Comparison of ENCODE assay signal across 7 mouse cellular contexts in genomic region chr5:29736942-29737341, GRCm38 (mm10). TPM values are rescaled to one million over a fixed set of nuclear protein-coding genes. Genes with fewer than 3 reads are reported as not detected.
DNase-seq lines count a peak whose midpoint lies in the region; ATAC-seq and TF ChIP-seq lines count a peak whose summit lies in the region.

No protein-coding gene starts in this region.

- DNase-seq in testis, postnatal 10 days (ENCODE audit: low spot score): no peak
- no peak for DNase-seq in liver, embryonic 11.5 days (ENCODE audit: low spot score)
- DNase-seq in yolk sac, embryonic 10.5 days (ENCODE audit: low spot score): peak; percentile 14
- DNase-seq in gastrocnemius, postnatal 4 days (ENCODE audit: low spot score in 2 of 2): no peak
- no peak for DNase-seq in lung, postnatal 10 days

- peak overlapping the region; percentile 98 for H3K4me3 ChIP-seq in testis, adult 2 months (ENCODE audit: control insufficient read depth, low read depth, low read length)
- H3K4me3 ChIP-seq in embryonic fibroblast, embryonic 13.5 days (ENCODE audit: insufficient read depth, low read length): peak overlapping the region; percentile 65
- peak overlapping the region; percentile 95 for H3K4me3 ChIP-seq in liver, embryonic 11.5 days (ENCODE audit: low read depth, low read length)

- no peaks in the 10 kb centered on the region for H3K27me3 ChIP-seq in testis, adult 2 months (ENCODE audit: control insufficient read depth, insufficient read depth, low read length)
- H3K27me3 ChIP-seq in liver, embryonic 11.5 days (replicated peaks; ENCODE audit: control insufficient read depth, insufficient read depth, low read length): no peaks in the 10 kb centered on the region

- no peak for TF ChIP-seq POLR2A in testis, adult 2 months (IDR thresholded peaks at IDR 0.05; ENCODE audit: control insufficient read depth, low read depth, low read length)
- TF ChIP-seq POLR2A in embryonic fibroblast, embryonic 13.5 days (IDR thresholded peaks at IDR 0.05; ENCODE audit: low read depth, low read length): no peak

- H3K4me2 ChIP-seq in liver, embryonic 11.5 days: peak overlapping the region; percentile 72

- H3K27ac ChIP-seq in testis, adult 2 months (ENCODE audit: control insufficient read depth, insufficient read depth, low read depth, low read length): peak overlapping the region; percentile 43; the same call in 1 of the 2 replicates
- no peak overlapping the region for H3K27ac ChIP-seq in embryonic fibroblast, embryonic 13.5 days (ENCODE audit: insufficient read depth, low read length)
- no peak overlapping the region for H3K27ac ChIP-seq in liver, embryonic 11.5 days (ENCODE audit: low read depth, low read length)

- H3K9ac ChIP-seq in liver, embryonic 11.5 days (ENCODE audit: low read depth, low read length): peak overlapping the region; percentile 95

- no peak for ATAC-seq in liver, embryonic 11.5 days (replicated peaks; ENCODE audit: low FRiP score)

- 45% methylated on average over 9 of the region's 9 CpGs for WGBS in liver, embryonic 11.5 days

- TF ChIP-seq CTCF in testis, adult 2 months (IDR thresholded peaks at IDR 0.05; ENCODE audit: control insufficient read depth, insufficient read depth, insufficient replicate concordance, low read depth, low read length): no peak
- no peak for TF ChIP-seq CTCF in embryonic fibroblast, embryonic 13.5 days (IDR thresholded peaks at IDR 0.05; ENCODE audit: borderline replicate concordance, insufficient read depth, low read length)

- H3K36me3 ChIP-seq in testis, adult 2 months (ENCODE audit: control insufficient read depth, insufficient read depth, low read length): no peaks in the 10 kb centered on the region
- H3K36me3 ChIP-seq in liver, embryonic 11.5 days (ENCODE audit: control insufficient read depth, insufficient read depth, low read length): no peaks in the 10 kb centered on the region

- H3K9me3 ChIP-seq in liver, embryonic 11.5 days (ENCODE audit: control insufficient read depth, low read length): no peaks in the 10 kb centered on the region

- H3K4me1 ChIP-seq in testis, adult 2 months (ENCODE audit: control insufficient read depth, insufficient read depth, low read length): peaks cover 12% of the 10 kb centered on the region
- 0 out of 2 replicates have a peak, but pooled peaks cover 2% of the 10 kb centered on the region for H3K4me1 ChIP-seq in embryonic fibroblast, embryonic 13.5 days (ENCODE audit: control insufficient read depth, insufficient read depth, low read length)
- peaks cover 18% of the 10 kb centered on the region for H3K4me1 ChIP-seq in liver, embryonic 11.5 days (replicated peaks; ENCODE audit: control insufficient read depth, insufficient read depth, low read length)

RNA-seq across cellular contexts. Expression of gene Gm5129, which starts 1.2 kb away (rescaled TPM):
- polyA plus RNA-seq in testis, adult 2 months (2012; rRNA removed): 17.3 and 19.1 TPM in 2 replicates
- not detected in 2 replicates for polyA plus RNA-seq in embryonic fibroblast, embryonic 13.5 days (2011; ENCODE audit: insufficient read length, low read depth, missing spikeins)
- not detected in 2 replicates for polyA plus RNA-seq in liver, embryonic 11.5 days (2014; fragmentation: Nextera tagmentation; extraction: Ambion mirVana)
- not detected for total RNA-seq in gastrocnemius, postnatal 4 days (2021)

RNA-seq across cellular contexts. Expression of gene Dnajb6, which starts 1.5 kb away (rescaled TPM):
- polyA plus RNA-seq in testis, adult 2 months (2012; rRNA removed): 273 and 330 TPM in 2 replicates
- polyA plus RNA-seq in embryonic fibroblast, embryonic 13.5 days (2011; ENCODE audit: insufficient read length, low read depth, missing spikeins): 111 and 121 TPM in 2 replicates
- polyA plus RNA-seq in liver, embryonic 11.5 days (2014; fragmentation: Nextera tagmentation; extraction: Ambion mirVana): 141 and 151 TPM in 2 replicates
- 10 to 100 TPM; 82.6 to 98.4 TPM for total RNA-seq in gastrocnemius, postnatal 4 days (2021)

Comparison
In these comparisons a context has a peak if more than half of its experiments do, and no peak if none do; other contexts are left out.
1. RNA of gene Gm5129, which starts 1.2 kb away (polyA plus RNA-seq): 17.3 to 19.1 TPM in testis, adult 2 months; not detected in liver, embryonic 11.5 days and not detected in embryonic fibroblast, embryonic 13.5 days; every median in the first group is over 10 times any median in the second.
2. Peak in every context shown above with its lines, with median percentiles within 50 percentile points of each other: H3K4me3 ChIP-seq.